Mouse (Mus musculus): ENCODE measurements around the gene Ankrd6. TPM values are rescaled to one million over a fixed set of nuclear protein-coding genes. Genes with fewer than 3 reads are reported as not detected.

Gene Ankrd6
- polyA plus RNA-seq, 1 experiment from 2014 or later = 12.7 TPM

DNA sequence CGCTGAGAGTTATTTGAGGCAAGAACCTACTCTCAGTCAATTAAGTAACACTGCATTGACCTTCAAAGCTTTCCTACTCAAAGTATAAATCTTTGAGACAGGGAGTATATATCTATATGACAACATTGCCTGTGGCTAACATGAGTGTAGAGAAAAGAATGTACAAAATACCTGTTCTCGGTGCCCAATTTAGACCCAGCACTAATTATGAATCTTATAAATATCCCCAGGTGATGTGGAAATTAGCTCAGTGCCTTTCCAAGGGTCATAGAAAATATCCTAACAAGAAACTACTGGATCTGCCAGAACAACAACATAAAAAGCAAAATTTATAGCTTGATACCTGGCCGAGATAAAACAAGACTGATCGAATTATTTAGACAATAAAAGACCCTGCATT is 151.7 kb downstream of the Ankrd6 start:
- no peak for ATAC-seq (ENCODE audit: low FRiP score, low read depth)

DNA sequence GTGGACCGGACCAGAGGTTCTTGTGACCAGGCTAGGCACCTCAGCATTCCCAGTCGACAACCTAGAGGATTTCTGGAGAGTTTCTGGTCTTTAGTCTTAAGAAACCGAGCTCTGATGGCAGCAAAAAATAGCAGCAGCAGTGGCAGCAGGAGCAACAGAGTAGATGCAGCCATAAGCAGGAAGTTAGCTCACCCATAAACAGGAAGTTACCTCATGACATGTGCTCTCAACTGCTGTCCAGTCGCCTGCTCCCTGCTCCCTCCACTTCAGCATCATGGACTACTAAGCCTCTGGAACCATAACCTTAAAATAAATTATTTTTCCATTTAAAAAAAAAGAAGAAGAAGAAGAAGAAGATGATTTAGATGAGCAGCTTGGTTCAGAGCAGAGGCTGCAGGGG is 161.6 kb downstream of the Ankrd6 start:
- WGBS = 78% methylated on average over 4 of the region's 4 CpGs
- H3K27me3 ChIP-seq = no peaks in the 10 kb centered on the region
- no peak overlapping the region for H3K4me3 ChIP-seq
- no peaks in the 10 kb centered on the region for H3K36me3 ChIP-seq
- H3K27ac ChIP-seq = no peak overlapping the region
- no peak overlapping the region for H3K9ac ChIP-seq
- 0 out of 2 replicates have a peak, but pooled peaks cover 3% of the 10 kb centered on the region for H3K9me3 ChIP-seq
- no peak overlapping the region for H3K4me2 ChIP-seq (replicated peaks)
- H3K4me1 ChIP-seq = no peaks in the 10 kb centered on the region
- ATAC-seq (ENCODE audit: low FRiP score, low read depth) = no peak

More for the DNA sequence above, 151.7 kb downstream of the Ankrd6 start:
- H3K4me3 ChIP-seq = no peak overlapping the region
- H3K27me3 ChIP-seq = no peaks in the 10 kb centered on the region
- H3K4me2 ChIP-seq (replicated peaks) = no peak overlapping the region
- peaks cover 15% of the 10 kb centered on the region for H3K36me3 ChIP-seq
- no peak overlapping the region for H3K9ac ChIP-seq
- no peaks in the 10 kb centered on the region for H3K9me3 ChIP-seq
- no peak overlapping the region for H3K27ac ChIP-seq
- WGBS = 87% methylated on average over 4 of the region's 4 CpGs
- H3K4me1 ChIP-seq = peaks cover 8% of the 10 kb centered on the region

DNA sequence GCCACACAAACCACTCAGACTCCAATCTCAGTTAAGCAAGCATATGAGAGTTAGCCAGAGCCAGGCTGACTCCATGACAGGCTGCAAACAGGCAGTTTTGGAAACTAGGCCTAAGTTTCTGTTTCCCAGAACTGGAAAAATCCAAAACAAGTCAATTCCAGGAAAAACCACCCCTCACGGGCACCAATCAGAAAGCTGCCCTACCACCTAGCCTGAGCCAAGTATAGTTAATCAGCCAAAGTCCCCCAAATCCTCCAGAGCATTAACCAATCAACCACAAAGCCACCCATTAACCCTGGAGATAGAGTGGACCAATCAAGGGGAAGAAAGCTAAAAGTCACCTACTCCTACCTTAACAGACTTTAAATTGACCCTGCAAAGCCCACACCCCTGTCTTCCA is 163.5 kb downstream of the Ankrd6 start:
- no peak overlapping the region for H3K9ac ChIP-seq
- no peak overlapping the region for H3K4me3 ChIP-seq
- H3K9me3 ChIP-seq = 0 out of 2 replicates have a peak, but pooled peaks cover 3% of the 10 kb centered on the region
- H3K27me3 ChIP-seq = no peaks in the 10 kb centered on the region
- 86% methylated on average over 1 of the region's 1 CpGs for WGBS
- H3K36me3 ChIP-seq = no peaks in the 10 kb centered on the region
- H3K4me1 ChIP-seq = no peaks in the 10 kb centered on the region
- H3K27ac ChIP-seq = no peak overlapping the region
- H3K4me2 ChIP-seq (replicated peaks) = no peak overlapping the region
- ATAC-seq (ENCODE audit: low FRiP score, low read depth) = no peak

DNA sequence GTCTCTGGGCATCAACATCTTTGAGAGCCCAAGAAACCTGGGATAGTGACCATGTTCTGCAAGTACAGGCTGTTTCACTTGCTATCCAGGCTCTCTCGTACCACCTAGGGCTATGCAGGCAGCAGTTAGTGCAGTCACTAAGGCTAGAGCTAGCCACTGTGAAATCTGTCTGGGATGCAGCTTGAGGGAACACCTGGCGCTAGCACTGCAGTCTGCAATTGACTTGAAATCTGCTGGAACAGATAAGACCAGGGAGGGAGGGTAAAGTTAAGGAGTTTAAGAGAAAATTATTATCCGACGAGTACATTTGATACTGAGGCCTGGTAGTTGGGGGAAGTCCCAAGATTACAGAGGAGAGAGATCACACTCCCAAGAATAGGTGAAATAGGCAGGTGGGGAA is 170.6 kb downstream of the Ankrd6 start:
- no peak for ATAC-seq (ENCODE audit: low FRiP score, low read depth)
- H3K27me3 ChIP-seq = no peaks in the 10 kb centered on the region
- 94% methylated on average over 4 of the region's 4 CpGs for WGBS

GRCm38 (mm10) chr4:32770284-32770810 is 180.3 kb downstream of the Ankrd6 start:
- ATAC-seq (ENCODE audit: low FRiP score, low read depth) = no peak
- Histone ChIP-seq H3K4me3 (no peak overlapping the region), H3K27me3 (no peaks in the 10 kb centered on the region), H3K9ac (no peak overlapping the region), H3K4me1 (no peaks in the 10 kb centered on the region), H3K27ac (no peak overlapping the region), H3K9me3 (no peaks in the 10 kb centered on the region), H3K36me3 (peaks cover 82% of the 10 kb centered on the region), H3K4me2 (replicated peaks) (no peak overlapping the region)
- 94% methylated on average over 7 of the region's 7 CpGs for WGBS

More for the DNA sequence above, 170.6 kb downstream of the Ankrd6 start:
- Histone ChIP-seq H3K9me3 (no peaks in the 10 kb centered on the region), H3K4me1 (no peaks in the 10 kb centered on the region), H3K4me2 (replicated peaks) (no peak overlapping the region), H3K4me3 (no peak overlapping the region), H3K27ac (no peak overlapping the region), H3K9ac (no peak overlapping the region), H3K36me3 (peaks cover 28% of the 10 kb centered on the region)

- no peaks in the 10 kb centered on the region for H3K4me1 ChIP-seq
- H3K4me2 ChIP-seq (replicated peaks) = no peak overlapping the region
- no peak overlapping the region for H3K9ac ChIP-seq
- H3K27me3 ChIP-seq = no peaks in the 10 kb centered on the region
- no peak overlapping the region for H3K27ac ChIP-seq
- no peaks in the 10 kb centered on the region for H3K9me3 ChIP-seq
- no peak for ATAC-seq (ENCODE audit: low FRiP score, low read depth)
- 86% methylated on average over 10 of the region's 10 CpGs for WGBS
- H3K4me3 ChIP-seq = no peak overlapping the region
- H3K36me3 ChIP-seq = peaks cover 82% of the 10 kb centered on the region
Observed at GRCm38 (mm10) chr4:32768046-32768445, 182.6 kb downstream of the Ankrd6 start.

- H3K27ac ChIP-seq = no peak overlapping the region
- H3K4me1 ChIP-seq = no peaks in the 10 kb centered on the region
- H3K4me3 ChIP-seq = no peak overlapping the region
- no peak overlapping the region for H3K9ac ChIP-seq
- no peaks in the 10 kb centered on the region for H3K27me3 ChIP-seq
- no peaks in the 10 kb centered on the region for H3K9me3 ChIP-seq
- 94% methylated on average over 7 of the region's 7 CpGs for WGBS
- no peak for ATAC-seq (ENCODE audit: low FRiP score, low read depth)
- peaks cover 82% of the 10 kb centered on the region for H3K36me3 ChIP-seq
- no peak overlapping the region for H3K4me2 ChIP-seq (replicated peaks)
Observed at GRCm38 (mm10) chr4:32767471-32767870, 183.2 kb downstream of the Ankrd6 start.

DNA sequence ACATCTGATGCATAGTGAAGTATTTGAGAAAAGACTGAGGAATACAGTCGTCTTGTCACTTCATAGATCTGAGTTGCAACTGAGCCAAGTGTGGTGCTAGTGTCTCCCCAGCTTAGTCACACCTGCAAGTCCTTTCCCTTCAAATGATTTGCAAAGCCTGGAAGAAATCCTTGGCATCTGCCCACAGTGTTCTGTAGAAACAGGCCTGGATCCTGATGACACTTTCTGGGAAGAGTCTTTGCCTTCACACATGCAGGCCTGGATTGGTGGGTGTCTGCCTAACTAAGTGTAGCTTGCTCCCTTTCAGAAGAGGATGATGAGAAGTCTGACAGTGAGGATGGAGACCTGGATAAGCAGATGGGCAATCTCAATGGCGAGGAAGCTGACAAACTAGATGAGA is 193.2 kb downstream of the Ankrd6 start:
- 89% methylated on average over 2 of the region's 2 CpGs for WGBS
- ATAC-seq (ENCODE audit: low FRiP score, low read depth) = no peak
- no peak overlapping the region for H3K27ac ChIP-seq
- no peaks in the 10 kb centered on the region for H3K9me3 ChIP-seq
- H3K4me1 ChIP-seq = no peaks in the 10 kb centered on the region
- H3K27me3 ChIP-seq = no peaks in the 10 kb centered on the region
- peaks cover 81% of the 10 kb centered on the region for H3K36me3 ChIP-seq
- no peak overlapping the region for H3K4me3 ChIP-seq
- H3K9ac ChIP-seq = no peak overlapping the region
- no peak overlapping the region for H3K4me2 ChIP-seq (replicated peaks)

Other genes starting within 250 kb of the Ankrd6 start
- gene Lyrm2, start 150.6 kb downstream of the Ankrd6 start, polyA plus RNA-seq (2015; fragmentation: Nextera tagmentation; extraction: Ambion mirVana) = 135 and 142 TPM in 2 replicates
- gene Rragd, start 32.2 kb upstream of the Ankrd6 start, polyA plus RNA-seq (2015; fragmentation: Nextera tagmentation; extraction: Ambion mirVana) = 16.9 and 18.4 TPM in 2 replicates
- gene Ube2j1, start 80.6 kb upstream of the Ankrd6 start, polyA plus RNA-seq (2015; fragmentation: Nextera tagmentation; extraction: Ambion mirVana) = 38.7 and 39.9 TPM in 2 replicates
- 0.20 and 0.27 TPM in 2 replicates for gene Gabrr2, start 112.2 kb upstream of the Ankrd6 start, polyA plus RNA-seq (2015; fragmentation: Nextera tagmentation; extraction: Ambion mirVana)
- gene Gabrr1, start 181.7 kb upstream of the Ankrd6 start, polyA plus RNA-seq (2015; fragmentation: Nextera tagmentation; extraction: Ambion mirVana) = not detected in 2 replicates
- 0.88 and 1.5 TPM in 2 replicates for gene Pm20d2, start 238.9 kb upstream of the Ankrd6 start, polyA plus RNA-seq (2015; fragmentation: Nextera tagmentation; extraction: Ambion mirVana)

Measured in limb, embryonic 13.5 days (tissue).